Mouse (Mus musculus) E14TG2a.4 (cell line): ENCODE data around the gene Olfr49.

Source experiments
- CTCF ChIP-seq: conservative IDR thresholded peaks from 2 replicates; pipeline ENCODE4 v1.5.1; 2014; ENCODE audit warnings: low read length
- NANOG ChIP-seq: IDR thresholded peaks from 2 replicates; pipeline ENCODE4 v1.6.1; 2014; ENCODE audit warnings: borderline replicate concordance, low read length, mixed read lengths
- POU5F1 ChIP-seq: IDR thresholded peaks from 2 replicates; pipeline ENCODE4 v1.6.1; 2014; ENCODE audit warnings: low read length, borderline replicate concordance

- TF ChIP-seq CTCF = no peak
- TF ChIP-seq POU5F1 = no peak
- no peak for TF ChIP-seq NANOG
Measured at GRCm38 (mm10) chr14:54270413-54270812, 14.3 kb downstream of the Olfr49 start.
